Mouse (Mus musculus) spleen, postnatal 4 days (tissue): ENCODE data around the gene Me3.
"Not testable (repeated sequence)": the region's sequence is repeated elsewhere in the genome, so short reads cannot be mapped to it uniquely, and the experiment has no call there.

ENCODE experiments used
- DNase-seq, 2 experiments: peaks; one replicate each; pipeline ENCODE4 v3.0.0; 2022; ENCODE audit warnings: low spot score in 2 of 2

The Me3 gene

GRCm38 (mm10) chr7:89728393-89728792, 96.2 kb downstream of the Me3 start:
- DNase-seq = no peak

GRCm38 (mm10) chr7:89730514-89730913, 98.3 kb downstream of the Me3 start:
- DNase-seq = no peak

GRCm38 (mm10) chr7:89731115-89731514, 98.9 kb downstream of the Me3 start:
- DNase-seq = not testable (repeated sequence)

GRCm38 (mm10) chr7:89748415-89748814, 116.2 kb downstream of the Me3 start:
- no peak for DNase-seq

GRCm38 (mm10) chr7:89749183-89749582, 117.0 kb downstream of the Me3 start:
- no peak for DNase-seq

- DNase-seq = no peak
These were observed 134.7 kb downstream of the Me3 start for GRCm38 (mm10) chr7:89766678-89767508.

GRCm38 (mm10) chr7:89769106-89769896, 137.1 kb downstream of the Me3 start:
- DNase-seq = no peak

GRCm38 (mm10) chr7:89770021-89770420, 137.8 kb downstream of the Me3 start:
- no peak for DNase-seq

- DNase-seq = no peak
These were observed 140.7 kb downstream of the Me3 start for GRCm38 (mm10) chr7:89772906-89773305.

GRCm38 (mm10) chr7:89773352-89773921, 141.2 kb downstream of the Me3 start:
- no peak for DNase-seq

- DNase-seq = no peak
These were observed 141.7 kb downstream of the Me3 start for GRCm38 (mm10) chr7:89773926-89774325.

GRCm38 (mm10) chr7:89775848-89776247, 143.7 kb downstream of the Me3 start:
- no peak for DNase-seq

- no peak for DNase-seq
These were observed 149.2 kb downstream of the Me3 start for GRCm38 (mm10) chr7:89781391-89781790.

GRCm38 (mm10) chr7:89787735-89788134, 155.5 kb downstream of the Me3 start:
- no peak for DNase-seq

- DNase-seq = no peak
These were observed 160.4 kb downstream of the Me3 start for GRCm38 (mm10) chr7:89792576-89792975.

GRCm38 (mm10) chr7:89795366-89795765, 163.2 kb downstream of the Me3 start:
- no peak for DNase-seq

- no peak for DNase-seq
These were observed 164.2 kb downstream of the Me3 start for GRCm38 (mm10) chr7:89796351-89796801.

- DNase-seq = no peak
These were observed 166.3 kb downstream of the Me3 start for GRCm38 (mm10) chr7:89798358-89799020.

GRCm38 (mm10) chr7:89802447-89802846, 170.3 kb downstream of the Me3 start:
- DNase-seq = no peak

GRCm38 (mm10) chr7:89803966-89804365, 171.8 kb downstream of the Me3 start:
- no peak for DNase-seq

GRCm38 (mm10) chr7:89809400-89809799, 177.2 kb downstream of the Me3 start:
- no peak for DNase-seq
